In genomic region chr3:116595603-116595991, GRCm38 (mm10) we compare ENCODE assay signal across 7 mouse cellular contexts. TPM values are rescaled to one million over a fixed set of nuclear protein-coding genes. Genes with fewer than 3 reads are reported as not detected.
DNase-seq lines count a peak whose midpoint lies in the region; ATAC-seq and TF ChIP-seq lines count a peak whose summit lies in the region.

No protein-coding gene starts in this region.

- no peak overlapping the region for H3K27ac ChIP-seq in limb, embryonic 14.5 days (replicated peaks; ENCODE audit: low read depth, low read length)
- no peak overlapping the region; the same call in 1 of the 2 replicates for H3K27ac ChIP-seq in stomach, embryonic 14.5 days (ENCODE audit: low read length)

- H3K9ac ChIP-seq in limb, embryonic 14.5 days (ENCODE audit: low read depth, low read length, severe bottlenecking): peak overlapping the region; percentile 65
- peak overlapping the region; percentile 55 for H3K9ac ChIP-seq in stomach, embryonic 14.5 days (replicated peaks; ENCODE audit: low read depth, low read length)

- H3K36me3 ChIP-seq in megakaryocyte, embryonic 14.5 days (replicated peaks; ENCODE audit: low read length): peaks cover 17% of the 10 kb centered on the region
- peaks cover 40% of the 10 kb centered on the region for H3K36me3 ChIP-seq in erythroblast, embryonic 14.5 days (ENCODE audit: control insufficient read depth)
- peaks cover 13% of the 10 kb centered on the region for H3K36me3 ChIP-seq in limb, embryonic 14.5 days (ENCODE audit: control insufficient read depth, insufficient read depth, low read length)
- peaks cover 8% of the 10 kb centered on the region for H3K36me3 ChIP-seq in stomach, embryonic 14.5 days (ENCODE audit: control insufficient read depth, insufficient read depth, low read length)

- H3K4me3 ChIP-seq in megakaryocyte, embryonic 14.5 days (replicated peaks): peak overlapping the region; percentile 96
- H3K4me3 ChIP-seq in erythroblast, embryonic 14.5 days (replicated peaks): peak overlapping the region; percentile 74
- peak overlapping the region; percentile 66 for H3K4me3 ChIP-seq in limb, embryonic 14.5 days (replicated peaks; ENCODE audit: low read length)
- peak overlapping the region; percentile 61 for H3K4me3 ChIP-seq in stomach, embryonic 14.5 days (ENCODE audit: low read depth, low read length)

- no peaks in the 10 kb centered on the region for H3K9me3 ChIP-seq in megakaryocyte, embryonic 14.5 days
- H3K9me3 ChIP-seq in erythroblast, embryonic 14.5 days (ENCODE audit: control insufficient read depth, low read length): no peaks in the 10 kb centered on the region
- no peaks in the 10 kb centered on the region for H3K9me3 ChIP-seq in limb, embryonic 14.5 days (ENCODE audit: control insufficient read depth, low read length)
- no peaks in the 10 kb centered on the region for H3K9me3 ChIP-seq in stomach, embryonic 14.5 days (ENCODE audit: control insufficient read depth, low read depth, low read length)

- H3K4me2 ChIP-seq in limb, embryonic 14.5 days (replicated peaks; ENCODE audit: low read depth, low read length, severe bottlenecking): peak overlapping the region; percentile 82
- H3K4me2 ChIP-seq in stomach, embryonic 14.5 days (replicated peaks; ENCODE audit: low read depth, low read length): peak overlapping the region; percentile 74

- no peak for TF ChIP-seq POLR2A in limb, embryonic 14.5 days (IDR thresholded peaks at IDR 0.05; ENCODE audit: borderline replicate concordance, extremely low read depth, insufficient read depth, insufficient read length)

- DNase-seq in limb, embryonic 14.5 days (ENCODE audit: low spot score): no peak
- no peak for DNase-seq in thymus, postnatal 0 days (ENCODE audit: low spot score)
- DNase-seq in urinary bladder, adult 18-20 months (ENCODE audit: low spot score in 2 of 2): no peak

- H3K27me3 ChIP-seq in megakaryocyte, embryonic 14.5 days (replicated peaks): no peaks in the 10 kb centered on the region
- H3K27me3 ChIP-seq in erythroblast, embryonic 14.5 days (ENCODE audit: control insufficient read depth): no peaks in the 10 kb centered on the region
- no peaks in the 10 kb centered on the region for H3K27me3 ChIP-seq in limb, embryonic 14.5 days (ENCODE audit: control insufficient read depth, insufficient read depth, low read length)
- no peaks in the 10 kb centered on the region for H3K27me3 ChIP-seq in stomach, embryonic 14.5 days (ENCODE audit: control insufficient read depth, insufficient read depth, low read length)

- ATAC-seq in megakaryocyte, adult 5-6 weeks (ENCODE audit: poor library complexity, severe bottlenecking): no peak
- no peak for ATAC-seq in limb, embryonic 14.5 days (ENCODE audit: low FRiP score, low read depth)
- ATAC-seq in stomach, embryonic 14.5 days (ENCODE audit: insufficient number of reproducible peaks, insufficient read depth, low FRiP score, low read depth): no peak

- peaks cover 24% of the 10 kb centered on the region for H3K4me1 ChIP-seq in megakaryocyte, embryonic 14.5 days
- H3K4me1 ChIP-seq in erythroblast, embryonic 14.5 days (ENCODE audit: control insufficient read depth): peaks cover 35% of the 10 kb centered on the region
- H3K4me1 ChIP-seq in limb, embryonic 14.5 days (ENCODE audit: control insufficient read depth, insufficient read depth, low read length): 0 out of 2 replicates have a peak, but pooled peaks cover 2% of the 10 kb centered on the region
- H3K4me1 ChIP-seq in stomach, embryonic 14.5 days (ENCODE audit: control insufficient read depth, insufficient read depth, low read length): peaks cover 7% of the 10 kb centered on the region; the same call in 1 of the 2 replicates

- WGBS in limb, embryonic 14.5 days: 7% methylated on average over 10 of the region's 10 CpGs
- 6% methylated on average over 10 of the region's 10 CpGs for WGBS in stomach, embryonic 14.5 days

RNA-seq across cellular contexts. Expression of gene Sass6, which starts 0.8 kb away (rescaled TPM):
- 1.4 and 2.0 TPM in 2 replicates for polyA plus RNA-seq in megakaryocyte, embryonic 14.5 days (2012; ENCODE audit: insufficient read depth, low replicate concordance)
- total RNA-seq in megakaryocyte, adult 5-6 weeks (2015): 33.6 and 36.1 TPM in 2 replicates
- 44.9 and 46.2 TPM in 2 replicates for total RNA-seq in megakaryocyte, adult 5-6 weeks (2017)
- 1.1 and 1.4 TPM in 2 replicates for polyA plus RNA-seq in erythroblast, embryonic 14.5 days (2012)
- polyA plus RNA-seq in limb, embryonic 14.5 days (2012; rRNA removed): 8.9 and 11.6 TPM in 2 replicates
- 15.7 and 17.2 TPM in 2 replicates for polyA plus RNA-seq in limb, embryonic 14.5 days (2014; fragmentation: Nextera tagmentation; extraction: Ambion mirVana)
- polyA plus RNA-seq in stomach, embryonic 14.5 days (2014; fragmentation: Nextera tagmentation; extraction: Ambion mirVana): 25.5 and 27.9 TPM in 2 replicates
- 21.7 and 23.7 TPM in 2 replicates for polyA plus RNA-seq in thymus, postnatal 0 days (2015; fragmentation: Nextera tagmentation; extraction: Ambion mirVana)

RNA-seq across cellular contexts. Expression of gene Trmt13, which starts 18.8 kb away (rescaled TPM):
- 0.64 and 6.4 TPM in 2 replicates for polyA plus RNA-seq in megakaryocyte, embryonic 14.5 days (2012; ENCODE audit: insufficient read depth, low replicate concordance)
- 17.7 and 19.4 TPM in 2 replicates for total RNA-seq in megakaryocyte, adult 5-6 weeks (2015)
- 22.1 and 27.0 TPM in 2 replicates for total RNA-seq in megakaryocyte, adult 5-6 weeks (2017)
- 0.10 and 0.17 TPM in 2 replicates for polyA plus RNA-seq in erythroblast, embryonic 14.5 days (2012)
- 27.7 and 34.9 TPM in 2 replicates for polyA plus RNA-seq in limb, embryonic 14.5 days (2012; rRNA removed)
- 25.8 and 25.9 TPM in 2 replicates for polyA plus RNA-seq in limb, embryonic 14.5 days (2014; fragmentation: Nextera tagmentation; extraction: Ambion mirVana)
- polyA plus RNA-seq in stomach, embryonic 14.5 days (2014; fragmentation: Nextera tagmentation; extraction: Ambion mirVana): 33.5 and 36.6 TPM in 2 replicates
- polyA plus RNA-seq in thymus, postnatal 0 days (2015; fragmentation: Nextera tagmentation; extraction: Ambion mirVana): 25.0 and 30.6 TPM in 2 replicates

RNA-seq across cellular contexts. Expression of gene Lrrc39, which starts 32.8 kb away (rescaled TPM):
- polyA plus RNA-seq in megakaryocyte, embryonic 14.5 days (2012; ENCODE audit: insufficient read depth, low replicate concordance): 0.19 TPM in 1 of 2 replicates, not detected in the other
- total RNA-seq in megakaryocyte, adult 5-6 weeks (2015): 0.14 TPM in 1 of 2 replicates, not detected in the other
- 0.04 and 0.40 TPM in 2 replicates for total RNA-seq in megakaryocyte, adult 5-6 weeks (2017)
- 0.01 TPM in 1 of 2 replicates, not detected in the other for polyA plus RNA-seq in erythroblast, embryonic 14.5 days (2012)
- 0.83 and 1.0 TPM in 2 replicates for polyA plus RNA-seq in limb, embryonic 14.5 days (2012; rRNA removed)
- polyA plus RNA-seq in limb, embryonic 14.5 days (2014; fragmentation: Nextera tagmentation; extraction: Ambion mirVana): 1.1 TPM in 2 replicates
- 0.80 and 1.1 TPM in 2 replicates for polyA plus RNA-seq in stomach, embryonic 14.5 days (2014; fragmentation: Nextera tagmentation; extraction: Ambion mirVana)
- polyA plus RNA-seq in thymus, postnatal 0 days (2015; fragmentation: Nextera tagmentation; extraction: Ambion mirVana): 0.36 and 0.81 TPM in 2 replicates
